ENCODE assay signal across 24 mouse cellular contexts in genomic region chr16:35237091-35237490, GRCm38 (mm10).
"Had no signal": no experiment of that assay in that cellular context is flagged by ENCODE, and none has a peak within 500 bp of the region (broad histone marks: within the 10 kb centered on the region; RNA-seq: fewer than 3 reads in every experiment).

No protein-coding gene starts in this region.

- H3K27ac ChIP-seq: gastrocnemius, adult 2 months; heart, embryonic 10.5 days; hindbrain, embryonic 13.5 days; hindbrain, embryonic 15.5 days; hindbrain, postnatal 0 days; kidney, embryonic 15.5 days; kidney, postnatal 0 days; left cerebral cortex, adult 2 months; limb, embryonic 10.5 days; limb, embryonic 12.5 days; liver, embryonic 13.5 days had no signal

- H3K4me1 ChIP-seq: liver, embryonic 13.5 days had no signal

- H3K36me3 ChIP-seq: heart, embryonic 10.5 days; heart, embryonic 12.5 days; hindbrain, embryonic 13.5 days; hindbrain, embryonic 15.5 days; kidney, embryonic 15.5 days; limb, embryonic 10.5 days; limb, embryonic 12.5 days; liver, embryonic 13.5 days had no signal

- H3K4me3 ChIP-seq: gastrocnemius, adult 2 months; heart, embryonic 10.5 days; heart, embryonic 12.5 days; hindbrain, embryonic 13.5 days; hindbrain, embryonic 15.5 days; kidney, embryonic 15.5 days; left cerebral cortex, adult 2 months; limb, embryonic 10.5 days; limb, embryonic 12.5 days; liver, embryonic 13.5 days had no signal

- H3K9me3 ChIP-seq: heart, embryonic 10.5 days; heart, embryonic 12.5 days; hindbrain, embryonic 13.5 days; hindbrain, embryonic 15.5 days; kidney, embryonic 15.5 days; limb, embryonic 10.5 days; limb, embryonic 12.5 days; liver, embryonic 13.5 days had no signal

- DNase-seq: gastrocnemius, adult 2 months; gastrocnemius, postnatal 10 days; gastrocnemius, postnatal 25 days; heart, adult 18-20 months; heart, postnatal 14 days; heart, postnatal 36 days; kidney, adult 11 months; kidney, adult 2 months; kidney, adult 9 months; kidney, postnatal 14 days; kidney, postnatal 36 days; layer of hippocampus, adult 9-11 months; liver; liver, embryonic 13.5 days had no signal

- H3K9ac ChIP-seq: heart, embryonic 12.5 days; hindbrain, embryonic 13.5 days; hindbrain, embryonic 15.5 days; kidney, embryonic 15.5 days; limb, embryonic 12.5 days; liver, embryonic 13.5 days had no signal
